Mouse (Mus musculus) 3134 (cell line): ENCODE measurements around the gene Rspry1.

ENCODE experiments used
- DNase-seq: peaks from one replicate; pipeline ENCODE4 v3.0.0-alpha.2; 2011; ENCODE audit warnings: low spot score; ENCODE audit not compliant: insufficient read length; ENCODE audit errors: extremely low read depth

The Rspry1 gene

DNA sequence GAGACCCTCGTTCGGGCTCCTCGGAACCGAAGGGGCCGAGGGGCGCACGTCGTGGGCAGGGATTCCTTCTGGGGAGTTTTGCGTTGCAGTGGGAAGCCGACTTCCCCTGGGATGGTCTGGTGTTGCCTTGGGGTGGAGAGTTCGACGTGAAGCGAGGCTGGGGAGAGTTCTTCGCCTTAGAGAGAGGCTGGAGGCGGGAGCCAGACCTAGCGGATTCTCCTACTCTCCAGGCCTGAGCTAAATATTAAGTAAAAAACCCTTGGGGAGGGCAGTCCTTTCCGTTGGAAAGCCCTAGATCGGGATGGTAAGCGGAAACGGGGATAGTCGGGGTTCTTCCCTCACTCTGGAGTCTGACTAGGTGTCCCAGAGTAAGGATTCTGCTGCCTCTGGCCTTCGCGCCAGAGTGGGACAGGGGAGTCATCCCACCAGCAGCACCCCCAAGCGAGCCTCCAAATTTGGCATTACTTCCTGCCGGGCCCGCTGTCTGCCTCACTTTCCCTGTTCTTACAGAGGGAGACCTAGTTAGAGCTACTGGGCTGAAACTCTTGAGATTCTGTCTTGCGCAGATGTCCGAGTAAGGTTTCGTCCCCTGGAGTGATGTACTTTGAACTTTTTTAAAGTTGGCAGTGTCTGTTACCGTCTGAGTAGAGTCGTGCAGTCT is 864 bp downstream of the Rspry1 start:
- DNase-seq = peak; percentile 55

DNA sequence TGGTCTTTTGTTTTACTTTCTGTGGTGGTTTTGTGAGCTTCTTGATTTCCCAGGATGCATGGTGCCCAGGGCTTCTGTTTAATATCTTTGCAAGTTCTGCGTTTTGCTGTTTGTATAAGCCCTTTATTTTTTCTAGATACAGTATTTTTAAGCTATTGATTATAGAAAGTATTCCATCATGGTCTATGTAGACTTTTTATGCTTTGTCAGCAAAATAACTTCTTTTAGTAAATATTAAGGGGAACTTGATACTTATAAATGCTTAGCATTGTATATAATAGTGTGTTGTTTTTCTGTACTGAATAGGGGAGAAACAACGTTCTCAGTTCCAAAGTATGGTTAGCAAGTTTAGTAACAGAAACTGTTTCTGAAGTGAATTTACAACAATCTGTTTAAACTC is 2.3 kb downstream of the Rspry1 start:
- DNase-seq = no peak

DNA sequence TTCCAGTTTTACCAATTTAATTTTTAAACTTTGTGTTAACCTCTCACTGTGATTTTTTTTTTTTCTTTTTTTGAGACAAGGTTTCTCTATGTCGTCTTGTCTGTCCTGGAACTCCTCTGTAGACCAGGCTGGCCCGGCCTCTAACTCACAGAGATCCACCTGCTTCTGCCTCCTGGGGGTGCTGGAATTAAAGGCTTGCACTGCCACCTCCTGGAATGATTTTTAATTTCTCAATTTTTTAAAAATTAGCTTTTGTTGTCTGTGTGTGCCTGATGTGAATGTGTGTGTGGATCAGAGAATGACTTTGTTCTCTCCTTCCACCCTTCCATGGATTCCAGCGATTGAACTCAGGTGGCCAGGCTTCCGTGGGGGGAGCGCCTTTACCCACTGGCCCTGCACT is 5.3 kb downstream of the Rspry1 start:
- DNase-seq = peak; percentile 10

DNA sequence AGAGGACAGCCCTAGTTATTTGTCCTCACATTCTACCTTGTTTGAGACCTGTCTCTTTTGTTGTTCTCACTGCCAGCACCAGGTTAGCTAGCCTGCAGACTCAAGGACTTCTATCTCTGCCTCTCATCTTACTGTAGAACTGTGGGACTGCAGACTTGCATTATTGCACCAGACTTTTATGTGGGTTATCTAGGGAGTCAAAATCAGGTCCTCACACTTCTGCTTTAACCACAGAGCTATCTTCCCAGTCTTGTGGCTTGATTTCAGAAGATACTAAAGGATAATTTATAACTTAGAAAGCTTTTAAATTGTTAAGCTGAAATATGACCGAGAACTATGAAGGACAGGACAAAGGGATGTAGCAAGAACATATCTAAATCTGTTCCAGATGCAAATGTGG is 23.1 kb downstream of the Rspry1 start:
- DNase-seq = no peak

DNA sequence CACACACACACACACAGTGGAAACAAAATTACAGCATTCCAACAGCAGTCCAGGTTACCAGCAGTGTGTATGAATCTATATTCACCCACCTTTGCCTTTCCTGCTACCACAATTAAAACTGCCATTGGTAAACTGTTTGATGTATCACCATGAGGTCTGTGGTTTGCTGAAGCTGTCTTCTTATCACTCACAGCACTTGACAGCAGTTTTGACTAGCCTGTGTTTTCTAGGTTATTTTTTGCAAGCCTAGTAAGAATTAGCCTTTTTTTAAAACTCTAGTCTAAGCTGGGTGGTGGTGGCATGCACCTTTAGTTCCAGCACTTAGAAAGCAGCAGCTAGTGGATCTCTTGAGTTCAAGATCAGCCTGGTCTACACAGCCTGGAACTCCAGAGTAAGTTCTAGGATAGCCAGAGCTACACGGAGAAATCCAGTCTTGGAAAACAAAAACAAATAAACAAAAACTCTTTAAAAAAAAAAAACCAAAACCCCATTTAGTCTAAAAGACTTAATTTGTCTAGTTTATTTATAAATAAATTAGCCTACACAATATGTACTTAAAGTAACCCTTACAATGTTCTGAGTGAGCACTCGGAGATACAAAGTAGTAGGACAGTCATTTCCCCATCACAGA is 31.9 kb downstream of the Rspry1 start:
- no peak for DNase-seq

DNA sequence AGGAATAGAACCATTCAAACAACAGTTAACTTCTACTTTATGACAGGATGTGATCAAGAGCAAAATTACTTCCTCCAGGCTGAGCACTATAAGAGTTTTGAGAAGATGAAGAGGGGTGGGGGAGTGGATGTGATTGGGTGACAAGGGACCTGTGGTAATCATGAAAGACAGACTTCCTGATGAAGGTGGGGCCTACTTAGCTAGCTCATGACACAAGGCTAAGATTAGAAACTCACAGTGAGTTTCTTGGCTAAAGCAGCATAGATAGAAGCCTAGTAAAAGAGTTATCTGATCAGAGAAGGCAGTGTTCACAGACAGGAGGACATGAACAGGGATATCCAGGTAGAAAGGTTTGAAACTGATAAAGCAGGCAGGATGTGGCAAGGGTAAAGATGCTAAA is 32.5 kb downstream of the Rspry1 start:
- DNase-seq = no peak

DNA sequence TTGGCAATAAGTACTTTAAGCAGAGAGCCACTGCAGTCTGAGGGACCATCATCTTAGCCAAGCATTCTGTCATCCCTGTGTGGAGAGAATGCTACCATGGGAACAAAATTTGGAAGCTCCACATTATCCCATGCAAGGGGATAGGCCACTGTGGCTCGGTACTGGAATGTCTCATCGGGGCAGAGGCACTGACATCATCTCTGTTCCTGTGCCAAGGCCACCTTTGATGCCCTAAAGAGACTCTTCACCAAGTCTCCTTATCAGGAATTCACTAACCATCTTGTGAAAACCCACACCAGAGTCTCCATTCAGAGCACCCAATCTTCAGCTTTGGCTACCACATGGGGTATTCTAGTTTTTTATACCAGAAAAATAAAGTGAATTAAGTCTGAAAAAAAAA is 39.4 kb downstream of the Rspry1 start:
- no peak for DNase-seq

DNA sequence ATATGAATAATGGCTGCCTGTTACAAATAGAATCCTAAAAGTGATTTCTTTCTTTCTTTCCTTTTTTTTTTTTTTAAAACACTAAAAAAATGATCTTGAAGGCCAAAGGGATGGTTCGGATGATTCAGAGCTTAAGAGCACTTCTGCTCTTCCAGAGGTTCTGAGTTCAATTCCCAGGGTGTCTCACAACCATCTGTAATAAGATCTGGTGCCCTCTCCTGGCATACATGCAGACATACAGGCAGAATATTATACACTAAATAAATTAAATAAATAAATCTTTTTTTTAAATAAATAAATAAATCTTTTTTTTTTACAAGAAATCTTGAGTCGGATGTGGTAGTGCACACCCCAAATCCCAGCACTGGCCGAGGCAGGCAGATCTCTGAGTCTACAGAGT is 40.2 kb downstream of the Rspry1 start:
- DNase-seq = no peak

DNA sequence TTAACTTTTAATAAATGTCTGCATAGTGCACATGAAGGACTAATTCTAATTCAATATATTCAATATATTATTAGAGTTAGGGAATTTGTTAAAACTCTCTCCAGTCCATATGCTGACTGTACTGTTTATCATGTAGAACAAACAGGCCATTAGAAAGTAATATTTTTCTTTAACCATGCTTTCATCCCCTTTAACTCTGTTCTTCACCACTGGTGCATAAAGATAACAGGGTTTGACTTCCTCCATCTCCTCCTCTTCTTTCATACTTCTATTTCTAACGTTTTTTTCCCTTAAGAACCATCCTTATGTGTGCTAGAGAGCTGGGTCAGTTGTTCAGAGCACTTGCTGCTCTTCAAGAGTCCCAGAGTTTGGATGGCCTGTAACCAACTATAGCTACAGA is 43.5 kb downstream of the Rspry1 start:
- no peak for DNase-seq

DNA sequence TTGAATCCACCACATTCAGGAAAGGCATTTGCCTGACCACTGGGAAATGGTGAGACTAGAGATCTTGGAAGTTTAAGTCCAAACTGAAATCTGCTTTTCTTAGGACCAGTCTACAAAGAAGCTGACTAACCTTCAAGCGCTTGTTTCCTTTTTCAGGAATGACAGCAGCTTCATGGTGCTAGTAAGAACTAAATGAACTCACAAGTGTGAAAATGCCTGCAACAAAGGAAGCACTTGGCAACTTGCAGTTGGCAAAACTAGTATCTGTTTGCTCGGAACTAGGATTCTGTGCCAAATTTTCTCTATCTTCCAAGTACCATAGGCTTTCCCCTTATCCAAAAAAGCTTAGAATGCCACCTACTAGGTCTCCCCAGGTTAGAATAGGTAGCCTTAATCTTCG is 44.4 kb downstream of the Rspry1 start:
- DNase-seq = no peak

DNA sequence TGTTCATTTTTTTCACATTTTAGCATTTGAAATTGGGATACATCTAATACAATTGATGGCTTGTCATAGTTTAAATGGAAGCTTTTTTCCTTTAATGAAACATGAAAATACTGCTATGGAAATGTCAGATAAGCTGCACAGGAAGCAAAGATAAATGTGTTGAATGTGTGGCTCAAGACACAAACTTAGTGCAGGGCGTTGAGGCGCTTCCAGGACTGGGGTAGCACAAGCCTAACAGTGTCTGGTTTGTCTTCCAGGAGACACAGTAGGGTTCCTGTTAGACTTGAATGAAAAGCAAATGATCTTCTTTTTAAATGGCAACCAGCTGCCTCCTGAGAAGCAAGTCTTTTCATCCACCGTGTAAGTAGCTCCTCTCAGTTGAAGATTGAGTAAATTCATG is 47.8 kb downstream of the Rspry1 start:
- DNase-seq = no peak

DNA sequence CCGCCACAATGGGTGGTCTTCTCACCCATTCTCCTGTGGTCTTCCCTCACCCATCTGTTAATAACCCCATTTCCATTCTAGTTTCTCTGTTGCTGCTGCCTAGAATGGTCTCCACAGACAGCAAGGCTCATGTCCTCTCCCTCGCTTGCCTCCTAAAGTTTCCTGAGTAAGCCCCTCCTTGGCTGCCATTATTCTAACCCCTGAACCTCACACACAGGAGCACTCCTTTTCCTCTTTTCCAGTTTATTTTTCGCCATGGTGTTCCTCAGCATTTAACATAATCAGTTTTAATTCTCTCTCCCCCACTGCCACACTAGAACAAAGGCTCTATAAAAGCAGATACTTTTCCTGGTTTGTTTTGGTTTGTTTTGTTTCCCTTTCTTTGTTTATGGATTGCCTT is 51.2 kb downstream of the Rspry1 start:
- no peak for DNase-seq

DNA sequence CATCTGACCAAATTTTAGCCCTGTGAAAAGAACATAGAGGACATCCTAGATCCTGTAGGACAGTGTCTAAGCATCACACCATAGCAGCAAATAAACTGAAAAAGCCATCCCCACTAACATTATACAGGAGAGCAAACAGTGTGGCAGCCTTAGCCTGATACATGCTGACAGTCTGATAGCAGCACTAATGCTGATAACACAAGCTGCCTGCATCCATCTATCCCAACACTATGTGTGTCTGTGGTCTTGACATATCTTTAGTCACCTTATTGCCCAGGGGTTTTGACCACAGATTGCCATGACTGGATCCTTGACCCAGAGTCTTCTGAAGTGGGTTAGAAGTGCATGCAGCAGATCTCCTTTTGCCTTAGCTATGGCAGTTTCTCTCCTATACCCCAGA is 53.3 kb downstream of the Rspry1 start:
- no peak for DNase-seq

DNA sequence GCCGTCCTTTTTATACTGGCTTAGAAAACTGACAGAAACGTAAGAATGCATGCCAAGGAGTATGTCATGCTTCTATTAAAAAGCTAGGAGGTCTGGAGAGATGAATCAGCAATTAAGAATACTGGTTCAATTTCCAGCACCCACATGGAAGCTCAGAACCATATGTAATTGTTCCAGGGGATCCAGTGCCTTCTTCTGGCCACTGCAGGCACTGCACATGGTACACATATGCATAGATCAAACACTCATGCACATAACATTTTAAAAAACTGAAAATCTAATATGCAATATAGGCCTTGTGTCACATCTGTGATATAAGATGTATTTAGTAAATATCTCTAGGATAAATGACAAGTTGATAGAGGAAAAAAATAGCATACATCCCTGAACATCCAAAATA is 56.3 kb downstream of the Rspry1 start:
- DNase-seq = no peak

DNA sequence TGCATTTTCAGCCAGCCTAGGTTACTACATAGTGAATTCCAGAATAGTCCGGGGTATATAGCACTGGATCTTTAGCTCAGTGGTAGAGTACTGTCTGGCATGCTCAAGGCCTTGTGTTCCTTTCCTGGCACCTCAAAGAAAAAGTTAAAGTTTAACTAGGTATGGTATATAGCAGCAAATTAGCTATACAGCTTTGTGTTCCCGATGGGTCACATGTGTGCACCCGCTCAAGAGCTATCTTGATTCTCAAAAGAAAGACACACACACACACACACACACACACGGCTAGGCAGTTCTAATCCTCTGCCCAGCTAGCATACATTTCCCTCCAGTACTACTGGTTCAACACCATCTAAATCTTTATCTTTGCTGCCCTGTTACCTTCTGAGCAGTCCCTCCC is 58.7 kb downstream of the Rspry1 start:
- no peak for DNase-seq

DNA sequence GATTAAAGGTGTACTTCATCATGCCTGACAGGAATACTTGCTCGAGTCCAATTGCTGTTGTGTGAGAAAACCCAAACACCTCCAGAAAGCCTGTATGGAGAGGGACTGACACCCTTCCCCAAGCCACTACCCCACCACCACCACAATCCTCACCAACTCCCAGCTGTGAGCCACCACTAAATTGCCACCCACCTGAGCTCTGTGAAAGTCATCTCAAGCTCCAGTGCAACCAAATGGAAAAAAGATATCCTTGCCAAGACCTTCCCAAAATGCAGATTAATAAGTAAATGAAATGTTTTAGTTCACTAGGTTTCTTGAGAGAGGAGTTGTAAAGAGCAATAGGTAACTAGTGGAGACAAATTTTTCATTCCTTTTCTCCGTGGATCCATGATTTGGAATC is 63.0 kb downstream of the Rspry1 start:
- DNase-seq = no peak

DNA sequence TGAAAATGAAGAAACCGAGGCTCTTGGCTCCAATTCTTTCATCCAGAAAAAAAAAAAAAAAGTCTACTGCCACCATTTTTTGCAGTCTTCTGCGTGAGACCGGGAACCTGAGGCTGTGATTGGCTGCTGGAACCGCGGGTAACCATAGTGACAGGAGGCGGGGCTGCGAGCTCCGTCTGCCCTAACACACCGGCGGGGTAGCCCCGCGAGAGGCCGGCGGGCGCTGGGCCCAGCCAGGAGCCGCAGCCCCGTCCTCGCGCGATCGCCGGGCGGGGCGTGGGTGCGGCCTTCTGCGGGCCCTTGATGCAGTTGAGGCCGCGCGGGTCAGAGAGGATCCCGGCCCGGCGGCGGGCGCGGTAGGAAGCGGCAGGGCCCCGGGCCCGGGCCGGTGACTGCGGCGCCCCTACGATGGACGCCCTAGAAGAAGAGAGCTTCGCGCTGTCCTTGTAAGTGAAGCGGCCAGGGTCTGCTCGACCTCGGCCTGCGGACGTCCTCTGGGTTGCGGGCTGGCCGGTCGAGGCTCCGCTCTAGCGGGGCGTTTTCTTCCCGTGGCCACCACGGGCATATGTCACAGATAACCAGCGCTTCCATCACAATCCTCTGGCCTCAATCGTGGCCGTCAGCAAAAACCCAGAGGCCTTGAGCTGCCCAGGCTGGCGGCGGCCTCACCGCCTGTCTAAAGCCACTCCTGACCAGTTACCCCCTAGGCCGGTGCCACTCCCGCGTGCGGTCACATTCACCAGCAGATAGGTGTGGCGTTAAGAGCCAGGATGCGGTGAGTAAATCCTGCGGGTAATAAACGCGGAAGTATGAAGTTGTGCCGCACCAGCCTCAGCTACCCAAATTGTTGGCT is 64.9 kb downstream of the Rspry1 start, which contains the start of gene Arl2bp:
Gene Arl2bp (plus strand): TSS at position 145 of the 853 bp plus-strand sequence.
- DNase-seq = peak; percentile 96

DNA sequence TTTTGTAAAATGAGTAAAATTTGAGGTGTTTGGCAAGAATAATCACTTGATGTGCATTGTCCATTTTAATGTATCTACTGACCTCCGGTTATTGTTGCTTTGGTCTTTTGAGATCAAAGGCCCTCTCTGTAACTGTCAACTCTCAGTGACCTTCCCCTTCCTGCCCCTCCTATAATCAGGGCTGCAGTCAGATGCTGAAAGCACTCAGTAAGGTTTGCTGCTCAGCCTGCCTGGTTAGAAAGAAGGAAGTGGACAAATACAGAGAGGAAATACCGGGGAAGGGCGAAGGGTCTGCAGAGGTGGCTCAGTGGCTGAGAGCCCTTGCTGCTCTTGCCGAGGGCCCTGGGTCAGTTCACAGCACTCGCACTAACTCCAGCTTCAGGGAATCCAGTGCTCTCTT is 72.6 kb downstream of the Rspry1 start:
- DNase-seq = no peak

DNA sequence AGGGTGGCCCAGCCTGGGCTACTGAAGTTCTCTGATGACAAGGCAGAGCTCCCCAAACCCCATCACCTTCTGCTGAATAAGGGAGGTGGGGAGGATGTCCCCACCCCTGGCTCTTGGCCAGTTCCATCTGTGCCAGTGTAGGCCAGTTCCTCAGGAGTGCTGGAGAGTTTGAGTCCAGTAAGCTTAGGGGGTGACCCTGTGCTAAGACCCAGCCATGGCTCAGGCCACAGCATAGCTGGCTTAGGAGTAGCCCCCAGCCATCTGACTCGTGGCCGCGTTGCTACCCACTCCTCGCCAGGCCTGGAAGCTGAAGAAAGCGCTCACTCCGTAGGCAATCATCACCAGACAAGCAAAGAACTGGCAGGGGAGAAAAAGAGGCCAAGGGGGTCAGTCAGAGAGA is 74.2 kb downstream of the Rspry1 start:
- DNase-seq = no peak

DNA sequence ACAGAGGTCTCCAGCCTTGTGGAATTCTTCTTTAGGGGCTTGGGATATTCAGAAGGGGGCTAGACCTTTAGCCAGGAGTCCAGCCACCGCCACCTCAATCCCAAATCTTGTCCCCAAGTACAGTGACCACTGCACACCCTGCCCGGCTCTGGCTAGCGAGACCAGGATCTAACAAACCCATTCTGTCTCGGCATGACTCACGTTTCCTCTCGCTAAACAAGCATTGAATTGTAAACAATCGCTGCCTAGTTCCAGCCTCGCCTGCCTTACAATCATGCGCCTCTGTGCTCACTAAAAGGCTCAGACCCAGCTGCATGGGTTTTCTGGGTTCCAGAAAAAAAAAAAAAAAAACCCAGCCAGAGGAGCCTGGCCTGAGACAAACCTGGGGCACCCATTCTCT is 76.8 kb downstream of the Rspry1 start:
- peak; percentile 32 for DNase-seq

DNA sequence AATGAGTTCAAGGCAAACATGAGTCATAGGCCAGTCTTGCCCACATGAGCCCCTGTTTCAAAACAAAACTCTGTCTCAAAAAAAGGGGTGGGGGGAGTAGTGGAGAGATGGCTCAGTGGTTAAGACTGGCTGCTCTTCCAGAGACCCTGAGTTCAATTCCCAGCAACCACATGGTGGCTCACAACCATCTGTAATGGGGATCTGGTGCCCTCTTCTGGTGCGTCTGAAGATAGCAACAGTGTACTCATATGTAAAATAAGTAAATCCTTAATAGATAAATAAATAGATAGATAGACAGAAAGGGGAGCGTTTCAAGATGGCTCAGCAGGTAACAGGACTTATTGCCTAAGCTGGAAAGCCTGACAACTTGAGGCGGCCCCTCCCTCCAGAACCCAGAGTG is 78.7 kb downstream of the Rspry1 start:
- no peak for DNase-seq
